8 mouse cellular contexts compared by ENCODE assay signal in the genomic region with DNA sequence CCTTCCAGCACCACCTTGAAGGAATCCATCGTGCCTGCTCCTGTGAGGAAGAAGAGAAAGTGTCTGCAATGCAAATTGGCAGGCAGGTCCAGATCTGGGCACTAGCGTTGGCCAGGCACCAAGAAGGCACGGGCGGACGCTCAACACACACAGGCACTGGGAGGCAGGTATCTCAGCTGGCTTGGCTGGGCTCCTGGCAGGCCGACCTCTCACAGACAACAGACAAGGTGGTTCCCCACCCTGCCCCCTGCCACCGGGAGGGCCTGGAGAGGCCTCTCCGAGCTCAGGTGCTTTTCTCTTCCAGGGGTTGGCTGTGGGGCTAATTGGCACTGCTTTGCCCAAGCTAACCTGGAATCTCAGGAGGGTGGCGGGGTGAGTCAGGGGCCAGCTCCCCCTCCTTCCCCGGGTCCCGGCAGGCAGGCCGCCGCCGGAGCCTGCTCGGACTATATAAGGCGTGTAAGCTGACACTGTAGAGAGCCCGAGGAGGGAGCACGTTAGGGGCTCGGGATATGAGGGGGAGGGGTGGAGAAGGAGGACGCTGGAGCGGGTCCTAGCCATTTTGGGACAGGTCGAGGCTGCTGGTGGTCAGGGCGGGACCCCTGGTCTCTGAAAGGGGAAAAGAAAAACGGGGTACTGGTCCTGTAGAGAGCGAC. TPM values are rescaled to one million over a fixed set of nuclear protein-coding genes. Genes with fewer than 3 reads are reported as not detected.
DNase-seq lines count a peak whose midpoint lies in the region; TF ChIP-seq lines count a peak whose summit lies in the region.

No protein-coding gene starts in this region.

- peaks cover 17% of the 10 kb centered on the region for H3K4me1 ChIP-seq in small intestine, adult 2 months (ENCODE audit: control insufficient read depth, insufficient read depth, insufficient read length, low read length)

- 3% methylated on average over 25 of the region's 25 CpGs for WGBS in small intestine, adult 2 months

- no peaks in the 10 kb centered on the region for H3K27me3 ChIP-seq in small intestine, adult 2 months (ENCODE audit: control insufficient read depth, insufficient read depth, low read length)

- DNase-seq in 3T3-L1 (ENCODE audit: low read depth, low spot score): peak; percentile 63
- DNase-seq in MN1 (ENCODE audit: low spot score): peak; percentile 68
- DNase-seq in embryo, embryonic 10.5 days (ENCODE audit: low spot score): peak; percentile 86
- DNase-seq in heart, adult 8-10 months (ENCODE audit: low spot score): peak; percentile 56
- peak; percentile 61 for DNase-seq in kidney, adult 9 months
- DNase-seq in lung, postnatal 10 days: peak; percentile 76
- no peak for DNase-seq in T-cell, adult 2 months (ENCODE audit: low spot score)

- no peak for TF ChIP-seq POLR2A in small intestine, adult 2 months (IDR thresholded peaks at IDR 0.05; ENCODE audit: low read depth, low read length)

- H3K4me3 ChIP-seq in small intestine, adult 2 months (ENCODE audit: low read depth, low read length): peak overlapping the region; percentile 93

- H3K36me3 ChIP-seq in small intestine, adult 2 months (ENCODE audit: control insufficient read depth, insufficient read depth, low read length): peaks cover 7% of the 10 kb centered on the region

- peak overlapping the region; percentile 63 for H3K27ac ChIP-seq in small intestine, adult 2 months (ENCODE audit: insufficient read depth, low read depth, low read length)

- no peak for TF ChIP-seq CTCF in small intestine, adult 2 months (IDR thresholded peaks at IDR 0.05; ENCODE audit: extremely low read depth, insufficient read length, insufficient replicate concordance, low read depth, low read length)

RNA-seq across cellular contexts. Expression of a gene that starts 1.0 kb away (rescaled TPM):
- 10 to 100 TPM; 38.4 to 49.4 (median 49.0) TPM for total RNA-seq in heart, adult 8-10 months (2022)
- polyA plus RNA-seq in small intestine, adult 2 months (2012; rRNA removed): 57.1 and 60.2 TPM in 2 replicates

RNA-seq across cellular contexts. Expression of a gene that starts 16.6 kb away (rescaled TPM):
- 1 to 10 TPM in 3 of 4 experiments, under 1 TPM in 1; 0.97 to 3.8 (median 1.4) TPM for total RNA-seq in heart, adult 8-10 months (2022)
- polyA plus RNA-seq in small intestine, adult 2 months (2012; rRNA removed): 14.1 and 25.7 TPM in 2 replicates

RNA-seq across cellular contexts. Expression of a gene that starts 24.0 kb away (rescaled TPM):
- total RNA-seq in heart, adult 8-10 months (2022): 10 to 100 TPM; 11.8 to 17.0 (median 13.7) TPM
- polyA plus RNA-seq in small intestine, adult 2 months (2012; rRNA removed): 27.3 and 53.6 TPM in 2 replicates

RNA-seq across cellular contexts. Expression of a gene that starts 24.6 kb away (rescaled TPM):
- 1 to 10 TPM; 3.8 to 6.4 (median 5.1) TPM for total RNA-seq in heart, adult 8-10 months (2022)
- polyA plus RNA-seq in small intestine, adult 2 months (2012; rRNA removed): 8.9 and 9.8 TPM in 2 replicates

RNA-seq across cellular contexts. Expression of a gene that starts 48.4 kb away (rescaled TPM):
- 1 to 10 TPM in 1 of 4 experiments, under 1 TPM in 3; 0.44 to 1.2 (median 0.65) TPM for total RNA-seq in heart, adult 8-10 months (2022)
- 5.9 and 8.2 TPM in 2 replicates for polyA plus RNA-seq in small intestine, adult 2 months (2012; rRNA removed)
